Mouse (Mus musculus) embryonic facial prominence, embryonic 15.5 days (tissue): ENCODE data around the gene Serpina3f. TPM values are rescaled to one million over a fixed set of nuclear protein-coding genes. Genes with fewer than 3 reads are reported as not detected.

Experiments
- ATAC-seq: fragments of 200-750 bp; cut with Nextera tagmentation; 2 replicates; pipeline ENCODE4 v1.8.0; 2017; ENCODE audit warnings: low read depth, moderate TSS enrichment; ENCODE audit not compliant: insufficient number of reproducible peaks, low FRiP score, low TSS enrichment
- H3K27ac ChIP-seq: fragments of 300-500 bp; sonication (generic); replicated peaks from 2 replicates; pipeline ENCODE4 v1.5.1; 2015; ENCODE audit warnings: mild to moderate bottlenecking, inconsistent platforms
- H3K27me3 ChIP-seq: fragments of 300-500 bp; sonication (generic); 2 replicates; pipeline ENCODE4 v1.6.1; 2015; ENCODE audit warnings: inconsistent platforms
- H3K36me3 ChIP-seq: fragments of 300-500 bp; sonication (generic); 2 replicates; pipeline ENCODE4 v1.6.1; 2015; ENCODE audit warnings: mild to moderate bottlenecking, inconsistent platforms
- H3K4me1 ChIP-seq: fragments of 300-500 bp; sonication (generic); 2 replicates; pipeline ENCODE4 v1.6.1; 2015; ENCODE audit warnings: inconsistent platforms
- H3K4me2 ChIP-seq: fragments of 300-500 bp; sonication (generic); replicated peaks from 2 replicates; pipeline ENCODE4 v1.6.1; 2015; ENCODE audit warnings: mild to moderate bottlenecking, inconsistent platforms
- H3K4me3 ChIP-seq: fragments of 300-500 bp; sonication (generic); replicated peaks from 2 replicates; pipeline ENCODE4 v1.5.1; 2015; ENCODE audit warnings: mild to moderate bottlenecking, inconsistent platforms
- H3K9ac ChIP-seq: fragments of 300-500 bp; sonication (generic); 2 replicates; pipeline ENCODE4 v1.6.1; 2015; ENCODE audit warnings: inconsistent platforms
- H3K9me3 ChIP-seq: fragments of 300-500 bp; sonication (generic); replicated peaks from 2 replicates; pipeline ENCODE4 v1.6.1; 2016; ENCODE audit warnings: inconsistent platforms
- WGBS: fragments of 180-500 bp; shearing (Covaris S2); methylation state at CpG from one replicate; pipeline ENCODE4 v1.1.7; 2015; 5-methylcytosine and 5-hydroxymethylcytosine counted together
- polyA plus RNA-seq: library from polyadenylated mRNA; unstranded; fragments of >200 nt; fragmentation: Nextera tagmentation; extraction: Ambion mirVana; gene quantifications from 2 replicates; pipeline ENCODE4 v1.2.1, GENCODE M21; 2015

Serpina3f gene
- polyA plus RNA-seq, 1 experiment from 2014 or later, result not detected

- H3K9me3 ChIP-seq, result no peaks in the 10 kb centered on the region
- no peaks in the 10 kb centered on the region for H3K27me3 ChIP-seq
- H3K9ac ChIP-seq, result no peak overlapping the region
- 64% methylated on average over 3 of the region's 3 CpGs for WGBS
- H3K36me3 ChIP-seq, result no peaks in the 10 kb centered on the region
- ATAC-seq, result no peak
- no peak overlapping the region for H3K27ac ChIP-seq
- no peak overlapping the region for H3K4me3 ChIP-seq
- no peak overlapping the region for H3K4me2 ChIP-seq
- no peaks in the 10 kb centered on the region for H3K4me1 ChIP-seq
Observed at GRCm38 (mm10) chr12:104261041-104261440, 46.7 kb downstream of the Serpina3f start.

DNA sequence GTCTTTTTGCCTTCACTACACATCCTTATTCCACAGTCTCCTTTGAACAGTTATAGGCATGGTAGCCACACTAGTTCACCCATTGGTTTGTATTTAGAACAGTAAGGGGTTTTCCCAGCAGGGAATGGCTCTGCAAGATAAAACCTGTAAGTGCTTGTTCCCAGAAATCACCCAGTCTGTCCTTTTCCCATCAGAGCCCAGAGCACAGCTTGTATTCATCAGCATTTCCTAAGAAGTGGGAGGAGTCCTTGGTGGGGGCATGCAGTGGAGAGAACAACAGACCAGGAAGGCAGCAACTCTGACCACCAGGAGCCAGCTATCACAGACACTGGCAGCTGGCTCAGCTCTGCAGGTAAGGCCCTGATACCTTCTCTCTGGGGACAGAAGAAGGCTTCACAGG lies 48.5 kb downstream of the Serpina3f start, which contains the start of gene Serpina3i:
TSS of gene Serpina3i (plus strand) at position 260 of the 400 bp plus-strand sequence.
- no peak within 1 kb of the TSS for H3K4me3 ChIP-seq
- H3K36me3 ChIP-seq, result no peaks in the 10 kb centered on the region
- no peak within 1 kb of the TSS for H3K27ac ChIP-seq
- no peak for ATAC-seq
- no peaks in the 10 kb centered on the region for H3K9me3 ChIP-seq
- H3K27me3 ChIP-seq, result no peaks in the 10 kb centered on the region
- H3K9ac ChIP-seq, result no peak within 1 kb of the TSS
- no peak within 1 kb of the TSS for H3K4me2 ChIP-seq
- H3K4me1 ChIP-seq, result no peaks in the 10 kb centered on the region

- Histone ChIP-seq H3K4me3 (no peak overlapping the region), H3K9ac (no peak overlapping the region), H3K27me3 (no peaks in the 10 kb centered on the region), H3K36me3 (no peaks in the 10 kb centered on the region), H3K4me1 (no peaks in the 10 kb centered on the region), H3K27ac (no peak overlapping the region), H3K4me2 (no peak overlapping the region), H3K9me3 (no peaks in the 10 kb centered on the region)
- no peak for ATAC-seq
- 76% methylated on average over 3 of the region's 3 CpGs for WGBS
Observed at GRCm38 (mm10) chr12:104266374-104266773, 52.0 kb downstream of the Serpina3f start.

Other genes with a start within 250 kb of the Serpina3f start
- not detected in 2 replicates for gene Serpina11, start 224.6 kb upstream of the Serpina3f start, polyA plus RNA-seq
- 2.1 and 3.8 TPM in 2 replicates for gene Serpina9, start 200.8 kb upstream of the Serpina3f start, polyA plus RNA-seq
- gene Serpina12, start 170.1 kb upstream of the Serpina3f start, polyA plus RNA-seq, result 0.16 and 0.38 TPM in 2 replicates
- gene Serpina5, start 113.4 kb upstream of the Serpina3f start, polyA plus RNA-seq, result not detected in 2 replicates
- gene Serpina3a, start 101.8 kb upstream of the Serpina3f start, polyA plus RNA-seq, result not detected in 2 replicates
- gene Serpina3b, start 86.5 kb upstream of the Serpina3f start, polyA plus RNA-seq, result not detected in 2 replicates
- 0.12 TPM in 1 of 2 replicates, not detected in the other for gene Serpina3c, start 60.7 kb upstream of the Serpina3f start, polyA plus RNA-seq
- gene Serpina3g, start 21.7 kb downstream of the Serpina3f start, polyA plus RNA-seq, result 0.63 and 0.83 TPM in 2 replicates
- 1.1 and 1.3 TPM in 2 replicates for gene Serpina3i, start 48.6 kb downstream of the Serpina3f start, polyA plus RNA-seq
- 0.17 TPM in 1 of 2 replicates, not detected in the other for gene Serpina3j, start 100.0 kb downstream of the Serpina3f start, polyA plus RNA-seq
- not detected in 2 replicates for gene Serpina3k, start 123.9 kb downstream of the Serpina3f start, polyA plus RNA-seq
- gene Serpina3m, start 123.9 kb downstream of the Serpina3f start, polyA plus RNA-seq, result not detected in 2 replicates
- gene Serpina3n, start 192.2 kb downstream of the Serpina3f start, polyA plus RNA-seq, result 1.2 and 1.3 TPM in 2 replicates